Mouse (Mus musculus): ENCODE measurements around the gene Dph1. TPM values are rescaled to one million over a fixed set of nuclear protein-coding genes. Genes with fewer than 3 reads are reported as not detected.

Dph1 gene
- polyA plus RNA-seq, 1 experiment from 2014 or later: 14.0 TPM

DNA sequence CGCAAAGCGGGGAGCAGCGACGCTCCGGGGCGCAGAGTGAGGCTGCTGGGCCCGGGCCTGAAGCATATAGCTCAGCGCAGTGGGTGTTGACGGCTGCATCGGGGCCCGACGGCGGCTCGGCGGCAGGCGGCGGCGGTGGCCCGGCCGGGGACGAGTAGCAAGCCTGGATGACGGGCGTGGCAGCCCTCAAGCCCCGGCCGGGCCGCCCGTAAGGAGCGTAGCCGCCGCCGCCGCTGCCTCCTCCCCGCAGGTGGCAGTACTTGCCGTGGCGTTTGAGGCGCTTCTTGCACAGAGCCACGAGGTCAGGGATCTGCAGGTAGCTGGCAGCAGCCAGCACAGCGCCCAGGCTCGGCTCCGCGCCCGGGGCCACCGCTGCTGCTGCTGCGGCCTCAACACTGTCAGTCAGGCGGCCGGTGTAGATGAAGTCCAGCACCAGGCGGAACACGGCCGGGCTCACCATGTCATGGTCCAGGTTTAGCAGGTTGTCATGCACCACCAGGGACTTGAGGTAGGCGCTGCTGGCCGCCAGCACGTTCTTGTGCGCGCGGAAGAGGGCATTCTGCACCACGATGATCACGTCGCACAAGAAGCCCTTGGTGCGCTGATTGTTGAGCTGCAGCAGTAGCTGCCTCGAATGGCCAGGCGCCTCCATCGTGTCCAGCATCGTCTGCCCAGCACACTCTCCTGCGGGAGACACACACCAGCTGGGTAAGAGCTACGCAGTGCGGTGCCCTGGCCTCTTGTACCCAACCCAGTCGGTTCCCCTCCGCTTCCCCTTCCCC lies 24.0 kb downstream of the Dph1 start:
- no peaks in the 10 kb centered on the region for H3K9me3 ChIP-seq (replicated peaks; ENCODE audit: control insufficient read depth, low read length, poor library complexity, severe bottlenecking)
- 0 out of 2 replicates have a peak overlapping the region, but pooled peaks have one; percentile 38 for H3K9ac ChIP-seq (ENCODE audit: low read depth, low read length)
- H3K4me3 ChIP-seq (ENCODE audit: low read depth, low read length): peak overlapping the region; percentile 51
- H3K4me1 ChIP-seq (ENCODE audit: control insufficient read depth, insufficient read depth, low read length): peaks cover 37% of the 10 kb centered on the region
- peaks cover 9% of the 10 kb centered on the region; the same call in 1 of the 2 replicates for H3K36me3 ChIP-seq (ENCODE audit: control insufficient read depth, insufficient read depth, low read length)
- H3K4me2 ChIP-seq (ENCODE audit: low read length): peak overlapping the region; percentile 46
- H3K27me3 ChIP-seq (ENCODE audit: control insufficient read depth, insufficient read depth, low read depth, low read length): peaks cover 57% of the 10 kb centered on the region
- ATAC-seq: no peak
- H3K27ac ChIP-seq (ENCODE audit: low read length): no peak overlapping the region
- WGBS: 2% methylated on average over 68 of the region's 68 CpGs

GRCm38 (mm10) chr11:75166193-75166842 lies 24.7 kb downstream of the Dph1 start:
- Histone ChIP-seq H3K4me1 (ENCODE audit: control insufficient read depth, insufficient read depth, low read length) (peaks cover 35% of the 10 kb centered on the region), H3K27me3 (ENCODE audit: control insufficient read depth, insufficient read depth, low read depth, low read length) (peaks cover 57% of the 10 kb centered on the region), H3K27ac (ENCODE audit: low read length) (no peak overlapping the region), H3K9me3 (replicated peaks; ENCODE audit: control insufficient read depth, low read length, poor library complexity, severe bottlenecking) (no peaks in the 10 kb centered on the region), H3K4me2 (ENCODE audit: low read length) (peak overlapping the region; percentile 46), H3K36me3 (ENCODE audit: control insufficient read depth, insufficient read depth, low read length) (peaks cover 11% of the 10 kb centered on the region; the same call in 1 of the 2 replicates), H3K4me3 (ENCODE audit: low read depth, low read length) (peak overlapping the region; percentile 27), H3K9ac (ENCODE audit: low read depth, low read length) (peak overlapping the region; percentile 38; the same call in 1 of the 2 replicates)
- ATAC-seq: no peak
- 3% methylated on average over 55 of the region's 55 CpGs for WGBS

GRCm38 (mm10) chr11:75165441-75166192 lies 25.4 kb downstream of the Dph1 start:
- Histone ChIP-seq H3K9me3 (replicated peaks; ENCODE audit: control insufficient read depth, low read length, poor library complexity, severe bottlenecking) (no peaks in the 10 kb centered on the region), H3K27ac (ENCODE audit: low read length) (no peak overlapping the region), H3K36me3 (ENCODE audit: control insufficient read depth, insufficient read depth, low read length) (peaks cover 13% of the 10 kb centered on the region; the same call in 1 of the 2 replicates), H3K4me1 (ENCODE audit: control insufficient read depth, insufficient read depth, low read length) (peaks cover 30% of the 10 kb centered on the region), H3K27me3 (ENCODE audit: control insufficient read depth, insufficient read depth, low read depth, low read length) (peaks cover 57% of the 10 kb centered on the region), H3K4me2 (ENCODE audit: low read length) (peak overlapping the region; percentile 46), H3K9ac (ENCODE audit: low read depth, low read length) (peak overlapping the region; percentile 36; the same call in 1 of the 2 replicates), H3K4me3 (ENCODE audit: low read depth, low read length) (peak overlapping the region; percentile 27)
- WGBS: 5% methylated on average over 54 of the region's 54 CpGs
- no peak for ATAC-seq

- no peak for ATAC-seq
- H3K4me1 ChIP-seq (ENCODE audit: control insufficient read depth, insufficient read depth, low read length): peaks cover 28% of the 10 kb centered on the region
- H3K9me3 ChIP-seq (replicated peaks; ENCODE audit: control insufficient read depth, low read length, poor library complexity, severe bottlenecking): no peaks in the 10 kb centered on the region
- H3K4me2 ChIP-seq (ENCODE audit: low read length): no peak overlapping the region
- 15% methylated on average over 15 of the region's 15 CpGs for WGBS
- H3K27me3 ChIP-seq (ENCODE audit: control insufficient read depth, insufficient read depth, low read depth, low read length): peaks cover 57% of the 10 kb centered on the region
- no peak overlapping the region for H3K9ac ChIP-seq (ENCODE audit: low read depth, low read length)
- H3K36me3 ChIP-seq (ENCODE audit: control insufficient read depth, insufficient read depth, low read length): peaks cover 17% of the 10 kb centered on the region
- H3K4me3 ChIP-seq (ENCODE audit: low read depth, low read length): no peak overlapping the region
- H3K27ac ChIP-seq (ENCODE audit: low read length): no peak overlapping the region
Measured at GRCm38 (mm10) chr11:75164750-75165149, 26.3 kb downstream of the Dph1 start.

GRCm38 (mm10) chr11:75164051-75164450 lies 27.0 kb downstream of the Dph1 start:
- H3K4me3 ChIP-seq (ENCODE audit: low read depth, low read length): no peak overlapping the region
- no peak for ATAC-seq
- H3K27me3 ChIP-seq (ENCODE audit: control insufficient read depth, insufficient read depth, low read depth, low read length): peaks cover 57% of the 10 kb centered on the region
- peaks cover 18% of the 10 kb centered on the region for H3K36me3 ChIP-seq (ENCODE audit: control insufficient read depth, insufficient read depth, low read length)
- H3K9me3 ChIP-seq (replicated peaks; ENCODE audit: control insufficient read depth, low read length, poor library complexity, severe bottlenecking): no peaks in the 10 kb centered on the region
- H3K9ac ChIP-seq (ENCODE audit: low read depth, low read length): no peak overlapping the region
- H3K4me1 ChIP-seq (ENCODE audit: control insufficient read depth, insufficient read depth, low read length): peaks cover 21% of the 10 kb centered on the region
- 75% methylated on average over 2 of the region's 2 CpGs for WGBS
- no peak overlapping the region for H3K27ac ChIP-seq (ENCODE audit: low read length)
- no peak overlapping the region for H3K4me2 ChIP-seq (ENCODE audit: low read length)

GRCm38 (mm10) chr11:75163379-75163778 lies 27.7 kb downstream of the Dph1 start:
- H3K36me3 ChIP-seq (ENCODE audit: control insufficient read depth, insufficient read depth, low read length): peaks cover 18% of the 10 kb centered on the region
- H3K9me3 ChIP-seq (replicated peaks; ENCODE audit: control insufficient read depth, low read length, poor library complexity, severe bottlenecking): no peaks in the 10 kb centered on the region
- no peak overlapping the region for H3K9ac ChIP-seq (ENCODE audit: low read depth, low read length)
- WGBS: 84% methylated on average over 6 of the region's 6 CpGs
- H3K4me2 ChIP-seq (ENCODE audit: low read length): no peak overlapping the region
- no peak overlapping the region for H3K27ac ChIP-seq (ENCODE audit: low read length)
- H3K4me1 ChIP-seq (ENCODE audit: control insufficient read depth, insufficient read depth, low read length): peaks cover 15% of the 10 kb centered on the region
- no peak for ATAC-seq
- peaks cover 51% of the 10 kb centered on the region for H3K27me3 ChIP-seq (ENCODE audit: control insufficient read depth, insufficient read depth, low read depth, low read length)
- H3K4me3 ChIP-seq (ENCODE audit: low read depth, low read length): no peak overlapping the region

GRCm38 (mm10) chr11:75162591-75163080 lies 28.4 kb downstream of the Dph1 start:
- Histone ChIP-seq H3K4me1 (ENCODE audit: control insufficient read depth, insufficient read depth, low read length) (peaks cover 10% of the 10 kb centered on the region; the same call in 1 of the 2 replicates), H3K36me3 (ENCODE audit: control insufficient read depth, insufficient read depth, low read length) (peaks cover 18% of the 10 kb centered on the region), H3K9ac (ENCODE audit: low read depth, low read length) (no peak overlapping the region), H3K27me3 (ENCODE audit: control insufficient read depth, insufficient read depth, low read depth, low read length) (peaks cover 43% of the 10 kb centered on the region), H3K27ac (ENCODE audit: low read length) (no peak overlapping the region), H3K4me3 (ENCODE audit: low read depth, low read length) (no peak overlapping the region), H3K9me3 (replicated peaks; ENCODE audit: control insufficient read depth, low read length, poor library complexity, severe bottlenecking) (no peaks in the 10 kb centered on the region), H3K4me2 (ENCODE audit: low read length) (no peak overlapping the region)
- 91% methylated on average over 12 of the region's 12 CpGs for WGBS
- ATAC-seq: no peak

DNA sequence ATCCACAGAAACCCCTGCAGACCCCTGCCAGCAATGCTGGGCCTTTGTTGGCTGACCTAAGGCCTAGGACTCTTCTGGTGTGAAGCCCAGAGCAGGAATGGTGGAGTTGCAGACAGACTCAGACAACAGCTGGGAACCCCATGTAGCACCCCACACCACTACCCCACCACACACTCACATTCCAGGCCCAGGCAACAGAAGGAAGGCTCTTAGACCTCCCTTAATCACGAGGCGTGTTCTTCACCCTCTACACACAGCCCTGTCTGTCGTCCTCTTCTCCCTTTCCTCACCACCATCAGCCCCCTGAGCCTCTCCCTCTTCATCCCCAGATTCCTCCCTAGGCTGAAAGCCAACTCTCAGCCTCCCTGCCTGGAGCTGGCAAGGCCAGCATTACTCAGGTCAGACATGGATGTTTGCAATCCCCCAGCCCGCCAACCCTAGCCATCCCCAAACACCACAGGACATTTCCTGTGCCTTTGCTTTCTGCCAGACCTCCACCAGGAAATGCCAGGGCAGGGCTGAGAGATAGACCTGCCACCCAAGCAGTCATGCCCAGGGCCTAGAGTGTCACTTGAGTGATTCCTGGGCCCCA lies 29.5 kb downstream of the Dph1 start:
- ATAC-seq: no peak
- 80% methylated on average over 4 of the region's 4 CpGs for WGBS
- Histone ChIP-seq H3K36me3 (ENCODE audit: control insufficient read depth, insufficient read depth, low read length) (peaks cover 18% of the 10 kb centered on the region), H3K9ac (ENCODE audit: low read depth, low read length) (no peak overlapping the region), H3K27ac (ENCODE audit: low read length) (no peak overlapping the region), H3K4me1 (ENCODE audit: control insufficient read depth, insufficient read depth, low read length) (peaks cover 6% of the 10 kb centered on the region; the same call in 1 of the 2 replicates), H3K9me3 (replicated peaks; ENCODE audit: control insufficient read depth, low read length, poor library complexity, severe bottlenecking) (no peaks in the 10 kb centered on the region), H3K27me3 (ENCODE audit: control insufficient read depth, insufficient read depth, low read depth, low read length) (peaks cover 37% of the 10 kb centered on the region), H3K4me3 (ENCODE audit: low read depth, low read length) (no peak overlapping the region), H3K4me2 (ENCODE audit: low read length) (no peak overlapping the region)
